Mouse (Mus musculus): ENCODE data around the gene Taok3. TPM values are rescaled to one million over a fixed set of nuclear protein-coding genes. Genes with fewer than 3 reads are reported as not detected.

Taok3 gene
- total and polyA plus RNA-seq, 3 experiments = 3.1 to 7.8 (median 6.2) TPM

- 95% methylated on average over 15 of the region's 15 CpGs for WGBS
- DNase-seq = no peak
Measured at GRCm38 (mm10) chr5:117258276-117258675, 138.3 kb downstream of the Taok3 start.

GRCm38 (mm10) chr5:117263566-117263965 is 143.6 kb downstream of the Taok3 start:
- no peak overlapping the region for H3K9ac ChIP-seq (ENCODE audit: low read depth, low read length)
- intact Hi-C loops (cut with DNase I) = no loop called here
- TF ChIP-seq CTCF (IDR thresholded peaks at IDR 0.05) (no peak), EP300 (IDR thresholded peaks at IDR 0.05; ENCODE audit: insufficient read depth, low read depth, low read length) (no peak), POLR2A (IDR thresholded peaks at IDR 0.05; ENCODE audit: insufficient read depth, low read depth, low read length) (no peak)
- no peak overlapping the region for H3K4me3 ChIP-seq
- H3K27ac ChIP-seq = no peak overlapping the region
- no peaks in the 10 kb centered on the region for H3K36me3 ChIP-seq (ENCODE audit: control insufficient read depth, insufficient read depth, low read length)
- WGBS = 83% methylated on average over 21 of the region's 21 CpGs
- no peaks in the 10 kb centered on the region for H3K4me1 ChIP-seq (ENCODE audit: control insufficient read depth, insufficient read depth, low read length)
- no peak for DNase-seq
- no peaks in the 10 kb centered on the region for H3K27me3 ChIP-seq (ENCODE audit: control insufficient read depth, insufficient read depth, low read length)
- no peaks in the 10 kb centered on the region for H3K79me2 ChIP-seq (replicated peaks; ENCODE audit: control insufficient read depth, insufficient read depth, low read length)

More at GRCm38 (mm10) chr5:117258276-117258675, 138.3 kb downstream of the Taok3 start:
- no peak overlapping the region for H3K9ac ChIP-seq (ENCODE audit: low read depth, low read length)
- intact Hi-C loops (cut with DNase I) = no loop called here
- no peaks in the 10 kb centered on the region for H3K36me3 ChIP-seq (ENCODE audit: control insufficient read depth, insufficient read depth, low read length)
- no peak overlapping the region for H3K27ac ChIP-seq
- no peak overlapping the region for H3K4me3 ChIP-seq
- no peaks in the 10 kb centered on the region for H3K27me3 ChIP-seq (ENCODE audit: control insufficient read depth, insufficient read depth, low read length)
- no peaks in the 10 kb centered on the region for H3K79me2 ChIP-seq (replicated peaks; ENCODE audit: control insufficient read depth, insufficient read depth, low read length)
- H3K4me1 ChIP-seq (ENCODE audit: control insufficient read depth, insufficient read depth, low read length) = no peaks in the 10 kb centered on the region
- TF ChIP-seq POLR2A (IDR thresholded peaks at IDR 0.05; ENCODE audit: insufficient read depth, low read depth, low read length) (no peak), EP300 (IDR thresholded peaks at IDR 0.05; ENCODE audit: insufficient read depth, low read depth, low read length) (no peak), CTCF (IDR thresholded peaks at IDR 0.05) (no peak)

- TF ChIP-seq EP300 (IDR thresholded peaks at IDR 0.05; ENCODE audit: insufficient read depth, low read depth, low read length) (no peak), CTCF (IDR thresholded peaks at IDR 0.05) (no peak), POLR2A (IDR thresholded peaks at IDR 0.05; ENCODE audit: insufficient read depth, low read depth, low read length) (no peak)
- H3K27ac ChIP-seq = no peak overlapping the region
- no peak for DNase-seq
- no peaks in the 10 kb centered on the region for H3K4me1 ChIP-seq (ENCODE audit: control insufficient read depth, insufficient read depth, low read length)
- no peak overlapping the region for H3K9ac ChIP-seq (ENCODE audit: low read depth, low read length)
- no peaks in the 10 kb centered on the region for H3K79me2 ChIP-seq (replicated peaks; ENCODE audit: control insufficient read depth, insufficient read depth, low read length)
- intact Hi-C loops (cut with DNase I) = no loop called here
- no peaks in the 10 kb centered on the region for H3K36me3 ChIP-seq (ENCODE audit: control insufficient read depth, insufficient read depth, low read length)
- WGBS = 60% methylated on average over 5 of the region's 5 CpGs
- H3K27me3 ChIP-seq (ENCODE audit: control insufficient read depth, insufficient read depth, low read length) = no peaks in the 10 kb centered on the region
- no peak overlapping the region for H3K4me3 ChIP-seq
Measured at GRCm38 (mm10) chr5:117264701-117265100, 144.8 kb downstream of the Taok3 start.

- DNase-seq = no peak
- TF ChIP-seq EP300 (IDR thresholded peaks at IDR 0.05; ENCODE audit: insufficient read depth, low read depth, low read length) (no peak), POLR2A (IDR thresholded peaks at IDR 0.05; ENCODE audit: insufficient read depth, low read depth, low read length) (no peak), CTCF (IDR thresholded peaks at IDR 0.05) (no peak)
- Histone ChIP-seq H3K4me1 (ENCODE audit: control insufficient read depth, insufficient read depth, low read length) (no peaks in the 10 kb centered on the region), H3K27ac (no peak overlapping the region), H3K79me2 (replicated peaks; ENCODE audit: control insufficient read depth, insufficient read depth, low read length) (no peaks in the 10 kb centered on the region), H3K36me3 (ENCODE audit: control insufficient read depth, insufficient read depth, low read length) (no peaks in the 10 kb centered on the region), H3K9ac (ENCODE audit: low read depth, low read length) (no peak overlapping the region), H3K4me3 (no peak overlapping the region), H3K27me3 (ENCODE audit: control insufficient read depth, insufficient read depth, low read length) (no peaks in the 10 kb centered on the region)
- WGBS = 71% methylated on average over 14 of the region's 14 CpGs
- intact Hi-C loops (cut with DNase I) = no loop called here
Measured at GRCm38 (mm10) chr5:117267913-117268312, 148.0 kb downstream of the Taok3 start.

GRCm38 (mm10) chr5:117268749-117269148 is 148.8 kb downstream of the Taok3 start:
- intact Hi-C loops (cut with DNase I) = no loop called here
- Histone ChIP-seq H3K27ac (no peak overlapping the region), H3K4me3 (no peak overlapping the region), H3K4me1 (ENCODE audit: control insufficient read depth, insufficient read depth, low read length) (no peaks in the 10 kb centered on the region), H3K36me3 (ENCODE audit: control insufficient read depth, insufficient read depth, low read length) (no peaks in the 10 kb centered on the region), H3K9ac (ENCODE audit: low read depth, low read length) (no peak overlapping the region), H3K27me3 (ENCODE audit: control insufficient read depth, insufficient read depth, low read length) (no peaks in the 10 kb centered on the region), H3K79me2 (replicated peaks; ENCODE audit: control insufficient read depth, insufficient read depth, low read length) (no peaks in the 10 kb centered on the region)
- DNase-seq = no peak
- TF ChIP-seq CTCF (IDR thresholded peaks at IDR 0.05) (no peak), POLR2A (IDR thresholded peaks at IDR 0.05; ENCODE audit: insufficient read depth, low read depth, low read length) (no peak), EP300 (IDR thresholded peaks at IDR 0.05; ENCODE audit: insufficient read depth, low read depth, low read length) (no peak)
- 68% methylated on average over 5 of the region's 5 CpGs for WGBS

- Histone ChIP-seq H3K27ac (no peak overlapping the region), H3K27me3 (ENCODE audit: control insufficient read depth, insufficient read depth, low read length) (no peaks in the 10 kb centered on the region), H3K4me1 (ENCODE audit: control insufficient read depth, insufficient read depth, low read length) (no peaks in the 10 kb centered on the region), H3K9ac (ENCODE audit: low read depth, low read length) (no peak overlapping the region), H3K36me3 (ENCODE audit: control insufficient read depth, insufficient read depth, low read length) (no peaks in the 10 kb centered on the region), H3K4me3 (no peak overlapping the region), H3K79me2 (replicated peaks; ENCODE audit: control insufficient read depth, insufficient read depth, low read length) (no peaks in the 10 kb centered on the region)
- intact Hi-C loops (cut with DNase I) = no loop called here
- TF ChIP-seq POLR2A (IDR thresholded peaks at IDR 0.05; ENCODE audit: insufficient read depth, low read depth, low read length) = no peak
- no peak for TF ChIP-seq EP300 (IDR thresholded peaks at IDR 0.05; ENCODE audit: insufficient read depth, low read depth, low read length)
- no peak for TF ChIP-seq CTCF (IDR thresholded peaks at IDR 0.05)
- 98% methylated on average over 12 of the region's 12 CpGs for WGBS
- DNase-seq = no peak
Measured at GRCm38 (mm10) chr5:117269395-117269794, 149.5 kb downstream of the Taok3 start.
